Mouse (Mus musculus) heart, adult 9 months (tissue): ENCODE measurements around the gene Vsig8.

Source experiments
- DNase-seq, 2 experiments: peaks; one replicate each; pipeline ENCODE4 v3.0.0; 2022; ENCODE audit warnings: low spot score in 2 of 2

Gene Vsig8

DNA sequence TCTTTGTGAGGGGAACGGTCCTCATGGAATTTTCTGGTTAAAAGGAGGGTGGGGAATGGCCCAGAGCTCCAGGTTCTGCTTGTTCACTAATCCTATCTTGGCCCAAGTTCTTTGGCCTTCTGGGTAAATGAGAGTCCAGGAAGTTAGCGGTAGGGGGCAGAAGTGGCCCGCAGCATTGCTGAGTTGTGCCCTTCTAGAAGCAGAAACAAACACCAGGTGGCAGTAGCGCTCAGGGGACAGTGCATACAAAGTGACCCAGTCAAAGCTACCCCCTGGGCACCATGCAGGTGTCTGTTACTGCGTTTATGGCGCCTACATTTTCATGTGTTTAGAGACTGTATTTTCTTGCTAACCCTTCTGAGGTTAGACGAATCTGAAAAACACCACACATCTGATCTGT, 27.0 kb upstream of the Vsig8 start:
- peak; percentile 85 to 90 for DNase-seq

- DNase-seq, result no peak
Observed at GRCm38 (mm10) chr1:172530544-172531220, 25.1 kb upstream of the Vsig8 start.

DNA sequence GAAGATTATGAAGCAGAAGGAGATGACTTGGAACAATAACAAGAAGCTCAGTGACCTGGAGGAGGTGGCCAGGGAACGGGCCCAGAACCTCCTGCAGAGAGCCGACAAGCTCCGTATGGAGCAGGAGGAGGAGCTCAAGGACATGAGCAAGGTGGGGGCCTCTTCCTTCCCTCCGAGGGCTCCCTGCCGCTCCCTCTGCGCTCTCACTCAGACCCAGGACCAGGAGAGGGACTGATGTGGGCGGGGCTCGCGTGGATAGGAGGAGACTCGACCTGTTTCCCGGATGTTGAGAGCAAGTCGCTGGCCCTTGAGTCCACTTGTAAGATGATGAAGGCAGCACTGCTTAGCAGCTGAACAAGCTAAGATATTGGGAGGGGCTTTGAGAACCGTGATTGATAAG, 23.2 kb upstream of the Vsig8 start:
- DNase-seq, result peak in 1 of 2 experiments; percentile 45

GRCm38 (mm10) chr1:172535116-172535515, 20.6 kb upstream of the Vsig8 start:
- no peak for DNase-seq

- DNase-seq, result no peak
Observed at GRCm38 (mm10) chr1:172539827-172540226, 15.9 kb upstream of the Vsig8 start.

DNA sequence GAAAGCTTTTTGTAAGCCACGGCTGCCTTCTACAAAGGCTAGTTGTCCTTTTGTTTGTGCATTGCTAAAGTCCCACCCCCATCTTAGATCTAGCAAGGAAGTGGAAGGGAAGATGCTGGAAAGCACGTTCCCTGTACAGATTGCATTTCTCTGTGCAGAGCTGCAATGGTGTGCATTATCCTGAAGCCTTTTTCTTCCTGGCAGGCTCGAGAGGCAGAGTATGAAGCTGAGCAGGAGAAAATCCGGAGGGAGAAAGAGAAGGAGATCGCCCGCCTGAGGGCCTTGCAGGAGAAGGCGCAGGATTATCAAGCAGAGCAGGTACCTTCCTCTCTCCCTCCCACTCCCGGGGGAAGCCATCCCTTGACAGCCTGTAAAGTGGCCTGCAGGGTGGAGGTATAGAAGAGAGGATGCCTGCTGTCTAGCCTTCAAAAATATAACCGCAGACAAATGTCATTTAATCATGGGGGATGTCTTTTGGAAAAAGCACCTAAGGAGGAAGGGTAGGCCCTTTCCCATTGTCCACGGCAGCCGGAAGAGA, 15.4 kb upstream of the Vsig8 start:
- DNase-seq, result no peak

DNA sequence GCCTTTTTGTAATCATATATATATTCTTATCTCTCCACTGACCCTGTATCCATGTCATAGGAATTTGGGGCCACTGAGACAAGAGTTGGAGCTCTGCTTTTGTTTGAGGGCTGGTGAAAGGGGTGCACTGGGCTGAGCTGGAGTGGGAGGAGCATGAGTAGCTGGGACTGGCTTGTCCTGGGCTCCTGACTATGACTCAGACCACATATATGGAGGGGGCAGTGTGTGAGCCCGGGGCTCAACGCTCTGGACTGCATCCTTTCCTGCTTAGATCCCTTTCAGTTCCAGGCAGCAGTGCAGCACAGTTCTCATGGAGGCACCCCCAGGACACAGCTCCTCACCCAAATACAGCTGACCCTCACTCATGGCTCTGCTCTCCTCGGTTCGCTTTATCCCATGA, 9.7 kb upstream of the Vsig8 start:
- no peak for DNase-seq

- no peak for DNase-seq
Observed at GRCm38 (mm10) chr1:172548501-172548900, 7.2 kb upstream of the Vsig8 start.

DNA sequence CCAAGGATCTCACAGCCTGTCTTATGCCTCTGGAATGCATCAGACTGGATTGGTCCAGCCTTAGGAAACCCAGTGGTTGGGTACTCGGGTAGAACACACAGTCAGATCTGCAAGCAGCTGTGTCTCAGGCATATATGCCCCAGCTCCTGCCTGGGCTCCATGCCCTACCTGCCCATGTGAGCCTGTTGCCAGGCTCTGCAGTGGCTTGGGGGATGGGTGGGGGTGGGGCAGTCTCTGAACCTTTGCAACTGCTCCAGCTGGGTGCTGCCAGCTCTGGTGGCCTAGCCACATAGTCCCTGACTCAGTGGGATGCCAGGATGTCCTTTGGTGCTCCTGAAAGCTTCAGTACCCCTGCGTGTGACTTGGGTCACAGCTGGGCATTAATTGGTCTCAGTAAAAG, 6.4 kb upstream of the Vsig8 start:
- DNase-seq, result no peak

DNA sequence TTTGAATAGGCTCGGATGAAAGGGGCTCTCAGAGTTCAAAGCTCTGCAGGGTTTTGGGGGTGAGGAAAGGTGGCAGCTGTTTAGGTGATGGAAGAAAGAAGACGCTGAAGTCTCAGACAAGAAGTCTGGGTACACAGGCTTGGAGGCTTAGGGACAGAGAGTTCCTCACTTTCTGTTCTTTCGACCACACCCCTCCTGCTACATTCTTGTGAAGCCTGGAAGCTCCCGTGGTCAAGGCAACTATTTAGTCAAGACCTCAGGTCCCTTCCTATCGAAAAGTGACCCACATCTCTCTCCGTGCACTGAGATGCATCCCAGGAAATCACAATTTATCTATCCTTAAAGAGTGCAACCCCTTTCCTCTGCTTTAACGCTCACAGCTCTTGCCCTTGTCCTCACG, 6.0 kb upstream of the Vsig8 start:
- DNase-seq, result no peak

DNA sequence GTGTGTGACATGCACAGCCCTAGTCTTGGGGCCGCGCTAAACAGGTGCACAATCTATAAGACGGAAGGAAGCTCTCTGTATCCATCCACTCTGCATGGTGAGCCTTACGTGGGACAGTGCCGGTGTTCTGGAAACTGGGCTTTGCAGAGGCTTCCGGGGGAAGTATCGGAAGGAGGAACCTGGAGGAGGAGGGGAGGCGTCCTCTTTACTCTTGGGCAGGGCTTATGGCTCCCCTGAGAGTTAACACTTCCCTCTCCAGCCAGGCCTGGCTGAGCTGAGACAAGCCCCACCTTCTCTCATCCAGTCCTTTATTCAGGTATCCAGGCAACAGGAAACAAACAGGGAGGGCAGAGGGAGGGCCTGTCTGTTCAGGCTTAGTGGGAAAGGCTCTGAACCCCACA, 5.2 kb upstream of the Vsig8 start:
- peak; percentile 62 to 73 for DNase-seq

GRCm38 (mm10) chr1:172551009-172551408, 4.7 kb upstream of the Vsig8 start:
- DNase-seq, result no peak

- peak in 1 of 2 experiments; percentile 36 for DNase-seq
Observed at GRCm38 (mm10) chr1:172552623-172553022, 3.1 kb upstream of the Vsig8 start.

DNA sequence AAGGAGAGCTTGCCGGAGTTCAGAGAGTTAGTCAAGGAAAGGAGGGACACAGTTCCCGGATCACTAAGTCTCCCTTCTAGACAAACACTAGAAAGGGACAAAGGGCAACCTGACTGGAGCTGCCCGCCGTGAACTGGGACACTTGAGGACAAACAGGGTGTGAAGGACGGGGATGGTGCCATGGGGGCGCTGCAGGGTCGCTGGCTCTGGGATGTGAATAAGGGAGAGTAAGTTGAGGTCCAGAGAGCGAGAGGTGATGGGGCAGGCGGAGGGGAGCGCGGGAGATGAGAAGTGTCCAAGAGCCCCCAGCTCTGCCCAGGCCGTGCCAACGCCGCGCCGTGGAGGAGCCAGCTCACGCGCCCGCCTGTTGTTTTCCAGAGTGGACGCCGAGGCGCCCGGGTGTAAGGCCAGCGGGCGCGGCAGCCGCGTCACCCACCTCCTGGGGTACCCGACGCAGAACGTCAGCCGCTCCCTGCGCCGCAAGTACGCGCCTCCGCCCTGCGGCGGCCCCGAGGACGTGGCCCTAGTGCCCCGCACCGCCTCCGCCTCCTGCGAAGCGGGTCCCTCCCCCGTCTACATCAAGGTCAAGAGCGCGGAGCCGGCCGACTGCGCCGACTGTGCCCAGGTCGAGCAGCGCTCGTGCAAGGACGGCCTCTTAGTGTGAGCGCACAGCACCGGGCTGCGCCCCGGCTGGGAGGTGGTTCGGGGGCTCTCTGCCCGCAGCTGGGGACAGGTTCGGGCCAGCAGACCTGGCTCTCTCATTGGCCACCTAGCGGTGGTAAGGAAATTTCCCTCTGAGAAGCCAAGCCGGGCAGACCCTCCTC, 7.1 kb downstream of the Vsig8 start:
- DNase-seq, result peak; percentile 70 to 76

GRCm38 (mm10) chr1:172563465-172563828, 7.7 kb downstream of the Vsig8 start:
- no peak for DNase-seq

- DNase-seq, result no peak
Observed at GRCm38 (mm10) chr1:172566131-172566530, 10.4 kb downstream of the Vsig8 start.

DNA sequence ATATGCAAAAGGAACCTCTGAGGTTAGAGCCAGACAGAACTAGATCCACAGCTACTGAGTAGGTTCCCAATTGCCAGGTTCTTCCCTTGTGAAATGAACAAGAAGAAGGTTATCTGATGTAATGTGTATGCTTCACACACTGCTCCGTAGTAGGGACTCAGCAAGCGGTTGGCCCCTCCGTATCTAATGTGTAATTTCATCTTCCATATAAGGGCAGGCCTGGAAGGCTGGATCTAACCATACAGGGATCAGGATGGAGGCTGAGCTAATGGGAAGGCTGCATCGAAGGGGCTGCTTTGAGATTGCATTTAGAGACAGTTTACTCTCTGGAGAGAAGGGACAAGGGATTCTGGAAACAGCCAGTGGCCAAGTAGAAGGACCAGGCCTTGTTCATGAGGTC, 12.0 kb downstream of the Vsig8 start:
- no peak for DNase-seq

DNA sequence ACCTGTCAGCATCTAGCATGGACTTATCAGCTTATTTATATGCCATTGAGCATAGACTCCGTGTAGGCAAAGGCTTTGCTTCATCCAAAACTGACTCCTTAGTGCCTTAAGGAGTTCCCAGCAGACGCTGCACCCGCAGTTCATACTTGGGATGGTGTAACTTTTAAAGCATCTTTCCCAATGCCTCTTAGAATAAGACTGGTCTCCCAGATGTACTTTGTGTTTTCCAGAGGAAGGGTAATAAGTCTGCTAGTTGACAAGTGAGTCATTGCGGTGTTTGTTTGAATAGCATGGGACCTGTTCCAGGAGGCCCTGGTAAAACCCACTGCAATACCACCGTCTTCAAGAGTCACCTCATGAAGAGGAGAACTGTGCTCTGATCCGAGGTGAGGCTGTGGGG, 24.4 kb downstream of the Vsig8 start:
- no peak for DNase-seq

DNA sequence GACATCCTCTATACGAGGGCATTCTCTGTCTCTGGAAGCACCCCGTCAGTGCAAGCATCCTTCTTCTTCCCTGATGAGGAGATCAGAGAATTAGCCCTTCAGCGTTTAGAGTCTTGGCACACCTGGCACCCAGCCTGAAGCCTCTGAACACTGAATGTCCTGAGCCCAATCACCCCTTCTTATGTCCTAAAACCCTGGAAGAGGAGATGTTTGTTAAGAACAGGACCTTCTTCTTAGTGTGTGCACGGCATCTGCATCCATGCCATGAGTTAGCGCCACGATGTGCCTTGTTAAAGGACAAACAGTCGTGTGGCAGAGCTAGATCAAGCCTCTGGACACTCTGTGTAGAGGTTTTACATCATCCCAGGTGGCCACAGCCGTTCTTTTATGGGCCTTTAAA, 26.7 kb downstream of the Vsig8 start:
- DNase-seq, result no peak

DNA sequence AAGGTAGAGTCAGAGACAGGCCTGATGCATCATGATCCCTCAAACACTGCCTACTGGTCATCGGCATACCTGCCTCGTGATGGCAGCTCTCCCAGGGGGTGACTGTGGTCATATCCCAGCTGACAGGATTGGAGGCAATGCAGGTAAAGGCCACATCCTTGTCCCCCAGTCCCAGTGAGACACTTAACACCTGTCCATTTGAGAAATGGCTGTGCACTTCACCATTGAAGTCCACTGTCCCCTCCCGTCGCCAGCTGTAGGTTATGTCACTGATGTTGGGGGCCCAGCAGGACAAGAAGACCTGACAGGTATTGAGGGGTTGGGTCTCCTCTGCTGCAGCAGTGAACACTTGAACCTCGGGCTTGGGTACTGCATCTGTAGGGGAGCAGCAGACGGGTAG, 28.5 kb downstream of the Vsig8 start:
- DNase-seq, result no peak

DNA sequence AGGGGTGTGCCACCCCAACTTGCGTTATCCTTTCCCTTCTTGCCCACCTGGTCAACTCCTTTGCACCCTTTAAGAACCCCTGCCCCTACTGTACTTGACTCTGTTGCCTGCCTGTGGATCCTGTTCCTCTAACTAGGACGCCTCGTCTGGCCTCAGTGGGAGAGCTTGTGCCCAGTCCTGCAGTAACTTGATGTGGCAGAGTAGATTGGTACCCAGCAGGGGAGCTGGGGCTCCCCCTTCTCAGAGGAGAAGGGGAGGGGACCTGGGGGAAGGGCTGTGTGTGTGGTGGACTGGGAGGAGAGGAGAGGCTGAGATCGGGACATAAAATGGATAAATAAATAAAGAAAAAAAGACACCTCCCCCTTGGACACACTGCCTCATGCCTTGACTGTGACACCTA, 29.3 kb downstream of the Vsig8 start:
- DNase-seq, result no peak

- no peak for DNase-seq
Observed at GRCm38 (mm10) chr1:172585612-172586567, 30.2 kb downstream of the Vsig8 start.
